Mouse (Mus musculus) NIH3T3 (cell line): ENCODE data around the gene Tnfaip1.
A peak's percentile ranks its signal among the peaks of the same experiment; 100 is the strongest.

ENCODE experiments used
- DNase-seq: peaks from one replicate; pipeline ENCODE4 v3.0.0-alpha.2; 2012; ENCODE audit warnings: low read depth

Tnfaip1 gene

GRCm38 (mm10) chr11:78499543-78499942 lies 36.6 kb downstream of the Tnfaip1 start:
- no peak for DNase-seq

GRCm38 (mm10) chr11:78499004-78499403 lies 37.1 kb downstream of the Tnfaip1 start, which contains the start of gene Vtn:
Gene Vtn, plus strand, starts transcription at chr11:78499091.
- DNase-seq = no peak

GRCm38 (mm10) chr11:78497544-78498522 lies 38.3 kb downstream of the Tnfaip1 start, which contains the start of gene Sarm1:
Gene Sarm1, minus strand, starts transcription at chr11:78497754.
- DNase-seq = peak; percentile 98

GRCm38 (mm10) chr11:78497071-78497541 lies 39.0 kb downstream of the Tnfaip1 start:
- DNase-seq = peak; percentile 19

GRCm38 (mm10) chr11:78495904-78496303 lies 40.2 kb downstream of the Tnfaip1 start:
- peak; percentile 84 for DNase-seq

- no peak for DNase-seq
Measured at GRCm38 (mm10) chr11:78490781-78491241, 45.3 kb downstream of the Tnfaip1 start.

GRCm38 (mm10) chr11:78488168-78488567 lies 48.0 kb downstream of the Tnfaip1 start:
- peak; percentile 86 for DNase-seq

- no peak for DNase-seq
Measured at GRCm38 (mm10) chr11:78483639-78484038, 52.5 kb downstream of the Tnfaip1 start.

GRCm38 (mm10) chr11:78475289-78475688 lies 60.8 kb downstream of the Tnfaip1 start:
- DNase-seq = no peak
